16 mouse cellular contexts compared by ENCODE assay signal in genomic region chr2:120060190-120060589, GRCm38 (mm10). TPM values are rescaled to one million over a fixed set of nuclear protein-coding genes. Genes with fewer than 3 reads are reported as not detected.
DNase-seq lines count a peak whose midpoint lies in the region; ATAC-seq and TF ChIP-seq lines count a peak whose summit lies in the region.
"Had no signal": no experiment of that assay in that cellular context is flagged by ENCODE, and none has a peak within 500 bp of the region (broad histone marks: within the 10 kb centered on the region; RNA-seq: fewer than 3 reads in every experiment).

No protein-coding gene starts in this region.

- H3K9ac ChIP-seq in limb, embryonic 15.5 days, result no peak overlapping the region
- no peak overlapping the region for H3K9ac ChIP-seq in kidney, embryonic 14.5 days (ENCODE audit: low read depth, low read length)
- H3K9ac ChIP-seq in lung, postnatal 0 days (replicated peaks; ENCODE audit: low read depth), result no peak overlapping the region
- H3K9ac ChIP-seq in midbrain, embryonic 16.5 days (ENCODE audit: low read depth, low read length), result no peak overlapping the region
- H3K9ac ChIP-seq: hindbrain, embryonic 15.5 days; liver, embryonic 13.5 days; midbrain, embryonic 12.5 days; neural tube, embryonic 13.5 days had no signal

- H3K36me3 ChIP-seq in limb, embryonic 15.5 days, result no peaks in the 10 kb centered on the region
- no peaks in the 10 kb centered on the region for H3K36me3 ChIP-seq in limb, embryonic 10.5 days
- no peaks in the 10 kb centered on the region for H3K36me3 ChIP-seq in kidney, embryonic 14.5 days (ENCODE audit: control insufficient read depth, insufficient read depth, low read length)
- H3K36me3 ChIP-seq in lung, postnatal 0 days (ENCODE audit: insufficient read depth, low read length), result no peaks in the 10 kb centered on the region
- no peaks in the 10 kb centered on the region for H3K36me3 ChIP-seq in midbrain, embryonic 16.5 days (ENCODE audit: control insufficient read depth, insufficient read depth, low read length)
- H3K36me3 ChIP-seq: hindbrain, embryonic 15.5 days; liver, embryonic 13.5 days; midbrain, embryonic 12.5 days; neural tube, embryonic 13.5 days had no signal

- ATAC-seq in limb, embryonic 15.5 days (ENCODE audit: insufficient number of reproducible peaks, low FRiP score, low TSS enrichment, low read depth), result no peak
- ATAC-seq in kidney, embryonic 14.5 days (ENCODE audit: low FRiP score, low TSS enrichment), result 0 out of 2 replicates have a peak, but pooled peaks have one; percentile 18
- peak; percentile 89 for ATAC-seq in lung, postnatal 0 days
- no peak for ATAC-seq in midbrain, embryonic 16.5 days
- ATAC-seq: Patski had no signal

- WGBS in limb, embryonic 15.5 days, result 40% methylated on average over 6 of the region's 6 CpGs
- WGBS in limb, embryonic 10.5 days, result 72% methylated on average over 6 of the region's 6 CpGs
- 40% methylated on average over 6 of the region's 6 CpGs for WGBS in kidney, embryonic 14.5 days
- 44% methylated on average over 6 of the region's 6 CpGs for WGBS in lung, postnatal 0 days
- 70% methylated on average over 6 of the region's 6 CpGs for WGBS in midbrain, embryonic 16.5 days

- 0 out of 2 replicates have a peak overlapping the region, but pooled peaks have one; percentile 47 for H3K27ac ChIP-seq in limb, embryonic 15.5 days
- H3K27ac ChIP-seq in limb, embryonic 10.5 days, result no peak overlapping the region
- H3K27ac ChIP-seq in kidney, embryonic 14.5 days (ENCODE audit: low read depth, low read length), result no peak overlapping the region
- H3K27ac ChIP-seq in lung, postnatal 0 days (ENCODE audit: low read length), result peak overlapping the region; percentile 35; the same call in 1 of the 2 replicates
- no peak overlapping the region for H3K27ac ChIP-seq in midbrain, embryonic 16.5 days (ENCODE audit: low read length)
- H3K27ac ChIP-seq: hindbrain, embryonic 15.5 days; liver, embryonic 13.5 days; midbrain, embryonic 12.5 days; neural tube, embryonic 13.5 days had no signal

- DNase-seq in limb, embryonic 10.5 days (ENCODE audit: low spot score), result no peak
- peak; percentile 85 for DNase-seq in lung, postnatal 0 days (ENCODE audit: low spot score)
- DNase-seq in urinary bladder, postnatal 25 days (ENCODE audit: low spot score), result peak; percentile 41
- no peak for DNase-seq in T-cell, adult 2 months (ENCODE audit: low spot score)
- no peak for DNase-seq in left cerebral cortex, adult 11 months (ENCODE audit: low spot score)
- DNase-seq: cerebellum, postnatal 10 days; liver, embryonic 13.5 days; thymus, postnatal 4 days had no signal

- H3K9me3 ChIP-seq in limb, embryonic 15.5 days, result no peaks in the 10 kb centered on the region
- H3K9me3 ChIP-seq in limb, embryonic 10.5 days (replicated peaks), result no peaks in the 10 kb centered on the region
- no peaks in the 10 kb centered on the region for H3K9me3 ChIP-seq in kidney, embryonic 14.5 days (ENCODE audit: control insufficient read depth, low read length)
- no peaks in the 10 kb centered on the region for H3K9me3 ChIP-seq in lung, postnatal 0 days (ENCODE audit: low read length)
- no peaks in the 10 kb centered on the region for H3K9me3 ChIP-seq in midbrain, embryonic 16.5 days (replicated peaks; ENCODE audit: control insufficient read depth, low read length, poor library complexity, severe bottlenecking)
- H3K9me3 ChIP-seq: hindbrain, embryonic 15.5 days; liver, embryonic 13.5 days; midbrain, embryonic 12.5 days; neural tube, embryonic 13.5 days had no signal

- H3K4me2 ChIP-seq in limb, embryonic 15.5 days, result no peak overlapping the region
- H3K4me2 ChIP-seq in kidney, embryonic 14.5 days (replicated peaks; ENCODE audit: low read depth, low read length), result no peak overlapping the region
- H3K4me2 ChIP-seq in lung, postnatal 0 days (replicated peaks; ENCODE audit: low read depth, low read length), result no peak overlapping the region
- no peak overlapping the region for H3K4me2 ChIP-seq in midbrain, embryonic 16.5 days (ENCODE audit: low read length)
- H3K4me2 ChIP-seq: heart, embryonic 11.5 days; hindbrain, embryonic 15.5 days; liver, embryonic 13.5 days; midbrain, embryonic 12.5 days; neural tube, embryonic 13.5 days had no signal

- 0 out of 2 replicates have a peak, but pooled peaks have one; percentile 7 for TF ChIP-seq CTCF in lung, postnatal 0 days (IDR thresholded peaks at IDR 0.05)

- H3K27me3 ChIP-seq in limb, embryonic 15.5 days, result no peaks in the 10 kb centered on the region
- H3K27me3 ChIP-seq in limb, embryonic 10.5 days (ENCODE audit: low read depth, poor library complexity, severe bottlenecking), result no peaks in the 10 kb centered on the region
- no peaks in the 10 kb centered on the region for H3K27me3 ChIP-seq in kidney, embryonic 14.5 days (ENCODE audit: control insufficient read depth, insufficient read depth, low read length)
- H3K27me3 ChIP-seq in lung, postnatal 0 days (replicated peaks; ENCODE audit: insufficient read depth, low read length), result no peaks in the 10 kb centered on the region
- H3K27me3 ChIP-seq in midbrain, embryonic 16.5 days (ENCODE audit: control insufficient read depth, insufficient read depth, low read depth, low read length), result no peaks in the 10 kb centered on the region
- H3K27me3 ChIP-seq: hindbrain, embryonic 15.5 days; midbrain, embryonic 12.5 days; neural tube, embryonic 13.5 days; Patski had no signal

- TF ChIP-seq EP300 in lung, postnatal 0 days (IDR thresholded peaks at IDR 0.05), result no peak

- peaks cover 16% of the 10 kb centered on the region for H3K4me1 ChIP-seq in limb, embryonic 15.5 days
- 0 out of 2 replicates have a peak, but pooled peaks cover 6% of the 10 kb centered on the region for H3K4me1 ChIP-seq in limb, embryonic 10.5 days
- H3K4me1 ChIP-seq in kidney, embryonic 14.5 days (ENCODE audit: control insufficient read depth, insufficient read depth, low read length), result peaks cover 18% of the 10 kb centered on the region; the same call in 1 of the 2 replicates
- peaks cover 7% of the 10 kb centered on the region; the same call in 1 of the 2 replicates for H3K4me1 ChIP-seq in lung, postnatal 0 days (ENCODE audit: insufficient read depth, low read depth, low read length)
- H3K4me1 ChIP-seq in midbrain, embryonic 16.5 days (ENCODE audit: control insufficient read depth, insufficient read depth, low read length), result no peaks in the 10 kb centered on the region
- H3K4me1 ChIP-seq: hindbrain, embryonic 15.5 days; liver, embryonic 13.5 days; midbrain, embryonic 12.5 days; neural tube, embryonic 13.5 days had no signal

- H3K4me3 ChIP-seq in limb, embryonic 15.5 days, result no peak overlapping the region
- no peak overlapping the region for H3K4me3 ChIP-seq in limb, embryonic 10.5 days
- no peak overlapping the region for H3K4me3 ChIP-seq in kidney, embryonic 14.5 days (ENCODE audit: low read length)
- no peak overlapping the region for H3K4me3 ChIP-seq in lung, postnatal 0 days (ENCODE audit: low read depth, low read length)
- H3K4me3 ChIP-seq in midbrain, embryonic 16.5 days (ENCODE audit: low read depth, low read length), result no peak overlapping the region
- H3K4me3 ChIP-seq: hindbrain, embryonic 15.5 days; liver, embryonic 13.5 days; midbrain, embryonic 12.5 days; neural tube, embryonic 13.5 days had no signal

RNA-seq across cellular contexts. Expression of gene Pla2g4b, which starts 27.0 kb away (rescaled TPM):
- 2.8 and 3.9 TPM in 2 replicates for polyA plus RNA-seq in limb, embryonic 15.5 days (2015; fragmentation: Nextera tagmentation; extraction: Ambion mirVana)
- 1.4 and 3.9 TPM in 2 replicates for polyA plus RNA-seq in limb, embryonic 10.5 days (2016; fragmentation: Nextera tagmentation; extraction: Ambion mirVana)
- polyA plus RNA-seq in kidney, embryonic 14.5 days (2014; fragmentation: Nextera tagmentation; extraction: Ambion mirVana), result 1.3 and 1.5 TPM in 2 replicates
- polyA plus RNA-seq in lung, postnatal 0 days (2015; fragmentation: Nextera tagmentation; extraction: Ambion mirVana), result 0.18 and 0.92 TPM in 2 replicates
- polyA plus RNA-seq in midbrain, embryonic 16.5 days (2015; fragmentation: Nextera tagmentation; extraction: Ambion mirVana), result 3.9 and 5.0 TPM in 2 replicates

RNA-seq across cellular contexts. Expression of gene Gm28042, which starts 32.9 kb away (rescaled TPM):
- 3.8 and 5.0 TPM in 2 replicates for polyA plus RNA-seq in limb, embryonic 15.5 days (2015; fragmentation: Nextera tagmentation; extraction: Ambion mirVana)
- 3.6 and 4.3 TPM in 2 replicates for polyA plus RNA-seq in limb, embryonic 10.5 days (2016; fragmentation: Nextera tagmentation; extraction: Ambion mirVana)
- 3.5 and 3.7 TPM in 2 replicates for polyA plus RNA-seq in kidney, embryonic 14.5 days (2014; fragmentation: Nextera tagmentation; extraction: Ambion mirVana)
- polyA plus RNA-seq in lung, postnatal 0 days (2015; fragmentation: Nextera tagmentation; extraction: Ambion mirVana), result 0.69 and 0.70 TPM in 2 replicates
- 4.6 and 6.3 TPM in 2 replicates for polyA plus RNA-seq in midbrain, embryonic 16.5 days (2015; fragmentation: Nextera tagmentation; extraction: Ambion mirVana)

RNA-seq across cellular contexts. Expression of gene Jmjd7, which starts 32.9 kb away (rescaled TPM):
- 17.5 and 18.4 TPM in 2 replicates for polyA plus RNA-seq in limb, embryonic 15.5 days (2015; fragmentation: Nextera tagmentation; extraction: Ambion mirVana)
- 19.8 and 25.1 TPM in 2 replicates for polyA plus RNA-seq in limb, embryonic 10.5 days (2016; fragmentation: Nextera tagmentation; extraction: Ambion mirVana)
- polyA plus RNA-seq in kidney, embryonic 14.5 days (2014; fragmentation: Nextera tagmentation; extraction: Ambion mirVana), result 22.2 and 26.3 TPM in 2 replicates
- polyA plus RNA-seq in lung, postnatal 0 days (2015; fragmentation: Nextera tagmentation; extraction: Ambion mirVana), result 18.1 and 22.6 TPM in 2 replicates
- polyA plus RNA-seq in midbrain, embryonic 16.5 days (2015; fragmentation: Nextera tagmentation; extraction: Ambion mirVana), result 16.7 and 19.7 TPM in 2 replicates

Comparison
In these comparisons a context has a peak if more than half of its experiments do, and no peak if none do; other contexts are left out.
1. H3K27ac ChIP-seq: peak in limb, embryonic 15.5 days (single experiment) and lung, postnatal 0 days (single experiment); none in limb, embryonic 10.5 days (single experiment), kidney, embryonic 14.5 days (single experiment) and midbrain, embryonic 16.5 days (single experiment).
2. ATAC-seq: peak in kidney, embryonic 14.5 days (single experiment) and lung, postnatal 0 days (single experiment); none in limb, embryonic 15.5 days (single experiment) and midbrain, embryonic 16.5 days (single experiment).
3. DNase-seq: peak in lung, postnatal 0 days (single experiment) and urinary bladder, postnatal 25 days (single experiment); none in limb, embryonic 10.5 days (single experiment), T-cell, adult 2 months (single experiment) and left cerebral cortex, adult 11 months (single experiment).